Mouse (Mus musculus) bone marrow macrophage, adult 2 months (primary cell): ENCODE results near the gene R3hdm2.

ENCODE experiments used
- CTCF ChIP-seq: IDR thresholded peaks from 2 replicates; pipeline ENCODE4 v1.5.1; 2012; ENCODE audit warnings: low read depth, mild to moderate bottlenecking, low read length, moderate library complexity
- POLR2A ChIP-seq: IDR thresholded peaks from 2 replicates; pipeline ENCODE4 v1.6.1; 2012; ENCODE audit warnings: mild to moderate bottlenecking, low read depth, low read length, borderline replicate concordance

GRCm38 (mm10) chr10:127351285-127351595, 28.9 kb upstream of the R3hdm2 start:
- no peak for TF ChIP-seq CTCF
- no peak for TF ChIP-seq POLR2A
